ENCODE assay signal across 21 mouse cellular contexts in the genomic region with DNA sequence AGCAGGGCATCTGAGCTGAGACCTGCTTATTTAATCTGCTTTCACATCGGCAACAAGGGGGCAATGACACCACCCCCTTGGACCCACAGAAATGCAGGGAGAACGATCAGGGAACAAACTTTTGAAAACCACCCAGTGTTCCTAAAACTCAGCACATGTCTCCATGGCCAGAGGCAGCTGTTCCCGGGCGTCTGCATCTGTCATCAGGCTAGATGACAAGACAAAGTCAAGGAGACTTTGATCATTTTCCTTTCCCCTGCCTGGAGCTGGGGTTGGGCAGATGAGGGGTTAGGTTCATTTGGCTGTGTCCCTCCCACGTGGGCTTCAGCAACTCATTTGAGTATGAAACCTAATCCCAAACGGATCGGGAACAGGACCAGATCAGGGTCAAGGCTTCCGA.
DNase-seq lines count a peak whose midpoint lies in the region; ATAC-seq and TF ChIP-seq lines count a peak whose summit lies in the region.
"Had no signal": no experiment of that assay in that cellular context is flagged by ENCODE, and none has a peak within 500 bp of the region (broad histone marks: within the 10 kb centered on the region; RNA-seq: fewer than 3 reads in every experiment).

No protein-coding gene starts in this region.

- ATAC-seq in embryonic facial prominence, embryonic 15.5 days (ENCODE audit: insufficient number of reproducible peaks, low FRiP score, low TSS enrichment, low read depth) = 0 out of 2 replicates have a peak, but pooled peaks have one; percentile 15
- ATAC-seq: activated CD4-positive, CD25-positive, alpha-beta regulatory T cell, adult 4 months; CD4-positive, CD25-positive, alpha-beta regulatory T cell, adult 4 months; intestine, postnatal 0 days had no signal

- no peak overlapping the region for H3K4me3 ChIP-seq in gastrocnemius, adult 2 months
- no peak overlapping the region for H3K4me3 ChIP-seq in C2C12 (ENCODE audit: insufficient read depth, poor library complexity, severe bottlenecking)
- no peak overlapping the region for H3K4me3 ChIP-seq in embryonic facial prominence, embryonic 15.5 days (replicated peaks)
- H3K4me3 ChIP-seq: embryonic facial prominence, embryonic 12.5 days; hindbrain, embryonic 12.5 days; hindbrain, embryonic 15.5 days had no signal

- intact Hi-C loops in gastrocnemius, adult 2 months (cut with DNase I) = no loop called here
- intact Hi-C loops in gastrocnemius, postnatal 14 days (cut with DNase I; ENCODE audit: low total_unique reads) = no loop called here

- no peak for DNase-seq in gastrocnemius, adult 2 months
- no peak for DNase-seq in gastrocnemius, postnatal 14 days
- DNase-seq in adrenal gland, adult 8-10 months = no peak
- no peak for DNase-seq in Muller cell, postnatal 12 days (ENCODE audit: inconsistent ontology term)
- DNase-seq: adrenal gland, postnatal 10 days; adrenal gland, postnatal 36 days; B cell, adult 2 months; cerebellum, adult 18-20 months; cerebellum, adult 9-10 months; cerebellum, postnatal 14 days; gastrocnemius, postnatal 10 days; heart, adult 11 months had no signal

- no peaks in the 10 kb centered on the region for H3K9me3 ChIP-seq in embryonic facial prominence, embryonic 15.5 days (replicated peaks)
- H3K9me3 ChIP-seq: embryonic facial prominence, embryonic 12.5 days; hindbrain, embryonic 12.5 days; hindbrain, embryonic 15.5 days had no signal

- no peak overlapping the region for H3K9ac ChIP-seq in embryonic facial prominence, embryonic 15.5 days
- H3K9ac ChIP-seq: embryonic facial prominence, embryonic 12.5 days; forebrain, postnatal 0 days; hindbrain, embryonic 12.5 days; hindbrain, embryonic 15.5 days had no signal

- H3K4me1 ChIP-seq in embryonic facial prominence, embryonic 15.5 days = peaks cover 28% of the 10 kb centered on the region

- 0 out of 2 replicates have a peak overlapping the region, but pooled peaks have one; percentile 12 for H3K27ac ChIP-seq in gastrocnemius, adult 2 months
- H3K27ac ChIP-seq in embryonic facial prominence, embryonic 15.5 days (replicated peaks) = peak overlapping the region; percentile 68
- H3K27ac ChIP-seq: embryonic facial prominence, embryonic 12.5 days; hindbrain, embryonic 12.5 days; hindbrain, embryonic 15.5 days had no signal

- no peak overlapping the region for H3ac ChIP-seq in C2C12 (ENCODE audit: control insufficient read depth, insufficient read length, low read depth)

- 26% methylated on average over 8 of the region's 8 CpGs for WGBS in embryonic facial prominence, embryonic 15.5 days

- no peaks in the 10 kb centered on the region for H3K27me3 ChIP-seq in C2C12 (ENCODE audit: control insufficient read depth, insufficient read depth, insufficient read length)
- H3K27me3 ChIP-seq in embryonic facial prominence, embryonic 15.5 days = no peaks in the 10 kb centered on the region

- no peaks in the 10 kb centered on the region for H3K79me3 ChIP-seq in C2C12 (ENCODE audit: low read depth)

- no peak for TF ChIP-seq CTCF in gastrocnemius, adult 2 months (IDR thresholded peaks at IDR 0.05)
- TF ChIP-seq CTCF in C2C12 (IDR thresholded peaks at IDR 0.05; ENCODE audit: control insufficient read depth, insufficient read depth, insufficient read length) = no peak

- peaks cover 7% of the 10 kb centered on the region for H3K79me2 ChIP-seq in C2C12 (ENCODE audit: control insufficient read depth, insufficient read depth)

- no peak overlapping the region for H3K4me2 ChIP-seq in embryonic facial prominence, embryonic 15.5 days (replicated peaks)

- H3K36me3 ChIP-seq in C2C12 (ENCODE audit: control insufficient read depth, insufficient read depth) = no peaks in the 10 kb centered on the region
- no peaks in the 10 kb centered on the region for H3K36me3 ChIP-seq in embryonic facial prominence, embryonic 15.5 days
- H3K36me3 ChIP-seq: embryonic facial prominence, embryonic 12.5 days; hindbrain, embryonic 12.5 days; hindbrain, embryonic 15.5 days had no signal

TF ChIP-seq in C2C12, 6 proteins besides CTCF, POLR2A, EP300 and RAD21:
- TF ChIP-seq MYOD1 (IDR thresholded peaks at IDR 0.05; ENCODE audit: control insufficient read depth, insufficient read length, low read depth) = peak; percentile 98
- no peak for TF ChIP-seq CEBPB (IDR thresholded peaks at IDR 0.05; ENCODE audit: low read depth)
